Mouse (Mus musculus) cortical plate, adult 2 months (tissue): ENCODE data around the gene Tmem216.

Source experiments
- CTCF ChIP-seq: fragments of 200-500 bp; IDR thresholded peaks from 2 replicates; pipeline ENCODE4 v1.5.1; 2011; ENCODE audit warnings: mild to moderate bottlenecking, control low read depth, low read length; ENCODE audit not compliant: insufficient read depth; ENCODE audit errors: extremely low read depth
- POLR2A ChIP-seq: fragments of 200-500 bp; IDR thresholded peaks from 2 replicates; pipeline ENCODE4 v1.6.1; 2011; ENCODE audit warnings: mild to moderate bottlenecking, low read length, control low read depth; ENCODE audit not compliant: insufficient read depth; ENCODE audit errors: extremely low read depth

GRCm38 (mm10) chr19:10496976-10497375 lies 59.1 kb downstream of the Tmem216 start:
- no peak for TF ChIP-seq CTCF
- TF ChIP-seq POLR2A = no peak
